Mouse (Mus musculus): ENCODE data around the gene H60c.

- no peak for TF ChIP-seq CTCF (IDR thresholded peaks at IDR 0.05)
- no peak for TF ChIP-seq EP300 (IDR thresholded peaks at IDR 0.05)
Measured at GRCm38 (mm10) chr10:3266729-3267128, 842 bp downstream of the H60c start.

Measured in lung, postnatal 0 days (tissue).